22 mouse cellular contexts compared by ENCODE assay signal in genomic region chr19:59363666-59364065, GRCm38 (mm10). TPM values are rescaled to one million over a fixed set of nuclear protein-coding genes. Genes with fewer than 3 reads are reported as not detected.
DNase-seq lines count a peak whose midpoint lies in the region; ATAC-seq lines count a peak whose summit lies in the region.
"Had no signal": no experiment of that assay in that cellular context is flagged by ENCODE, and none has a peak within 500 bp of the region (broad histone marks: within the 10 kb centered on the region; RNA-seq: fewer than 3 reads in every experiment).

No protein-coding gene starts in this region.

- peaks cover 4% of the 10 kb centered on the region; the same call in 1 of the 2 replicates for H3K27me3 ChIP-seq in heart, embryonic 11.5 days (ENCODE audit: control insufficient read depth, insufficient read depth, low read length)
- no peaks in the 10 kb centered on the region for H3K27me3 ChIP-seq in liver, embryonic 13.5 days
- H3K27me3 ChIP-seq in kidney, embryonic 16.5 days (ENCODE audit: insufficient read depth, low read length): no peaks in the 10 kb centered on the region
- H3K27me3 ChIP-seq: CH12.LX; embryonic facial prominence, embryonic 12.5 days; forebrain, embryonic 13.5 days; hindbrain, embryonic 15.5 days had no signal

- H3K9me3 ChIP-seq in heart, embryonic 11.5 days (replicated peaks; ENCODE audit: control insufficient read depth, low read length): no peaks in the 10 kb centered on the region
- no peaks in the 10 kb centered on the region for H3K9me3 ChIP-seq in liver, embryonic 13.5 days (replicated peaks)
- no peaks in the 10 kb centered on the region for H3K9me3 ChIP-seq in kidney, embryonic 16.5 days (ENCODE audit: low read length)
- H3K9me3 ChIP-seq: embryonic facial prominence, embryonic 12.5 days; forebrain, embryonic 13.5 days; heart, embryonic 15.5 days; hindbrain, embryonic 10.5 days; hindbrain, embryonic 15.5 days had no signal

- peak; percentile 52; the same call in 1 of the 2 replicates for ATAC-seq in heart, embryonic 11.5 days (replicated peaks; ENCODE audit: insufficient number of reproducible peaks, low FRiP score, low TSS enrichment)
- peak; percentile 42; the same call in 1 of the 2 replicates for ATAC-seq in erythroblast, adult 5-6 weeks (replicated peaks; ENCODE audit: low FRiP score, poor library complexity, severe bottlenecking)
- ATAC-seq in liver, embryonic 13.5 days (ENCODE audit: low read depth): peak; percentile 21; the same call in 1 of the 2 replicates
- no peak for ATAC-seq in CD4-positive, CD25-positive, alpha-beta regulatory T cell, adult 4 months
- no peak for ATAC-seq in kidney, embryonic 16.5 days (ENCODE audit: low FRiP score, low TSS enrichment)
- ATAC-seq: activated CD4-positive, CD25-positive, alpha-beta regulatory T cell, adult 4 months; forebrain, embryonic 13.5 days; forebrain, postnatal 0 days; Patski had no signal

- 72% methylated on average over 3 of the region's 3 CpGs for WGBS in heart, embryonic 11.5 days (ENCODE audit: insufficient replicate concordance)
- 31% methylated on average over 3 of the region's 3 CpGs for WGBS in liver, embryonic 13.5 days (ENCODE audit: insufficient replicate concordance)
- WGBS in kidney, embryonic 16.5 days: 79% methylated on average over 3 of the region's 3 CpGs

- no peak overlapping the region for H3K9ac ChIP-seq in heart, embryonic 11.5 days (ENCODE audit: low read depth, low read length)
- H3K9ac ChIP-seq in liver, embryonic 13.5 days: no peak overlapping the region
- no peak overlapping the region for H3K9ac ChIP-seq in kidney, embryonic 16.5 days (replicated peaks; ENCODE audit: low read length)
- H3K9ac ChIP-seq: embryonic facial prominence, embryonic 12.5 days; forebrain, embryonic 13.5 days; forebrain, postnatal 0 days; heart, embryonic 15.5 days; hindbrain, embryonic 15.5 days had no signal

- DNase-seq in heart, postnatal 14 days: no peak
- DNase-seq in liver, embryonic 13.5 days: peak; percentile 45
- no peak for DNase-seq in frontal cortex, postnatal 10 days (ENCODE audit: low spot score in 2 of 2)
- DNase-seq: adrenal gland, postnatal 14 days; cerebellum, adult 11 months; cerebellum, adult 8-10 months; cerebellum, postnatal 14 days; forebrain, postnatal 0 days; gastrocnemius, adult 2 months; gastrocnemius, postnatal 25 days had no signal

- H3K4me2 ChIP-seq in heart, embryonic 11.5 days: no peak overlapping the region
- peak overlapping the region; percentile 19; the same call in 1 of the 2 replicates for H3K4me2 ChIP-seq in liver, embryonic 13.5 days
- H3K4me2 ChIP-seq in kidney, embryonic 16.5 days (replicated peaks; ENCODE audit: low read depth, low read length): no peak overlapping the region
- H3K4me2 ChIP-seq: embryonic facial prominence, embryonic 12.5 days; forebrain, embryonic 13.5 days; heart, embryonic 15.5 days; hindbrain, embryonic 15.5 days had no signal

- no peak overlapping the region for H3K27ac ChIP-seq in heart, embryonic 11.5 days (ENCODE audit: low read depth, low read length)
- H3K27ac ChIP-seq in liver, embryonic 13.5 days: peak overlapping the region; percentile 95
- no peak overlapping the region for H3K27ac ChIP-seq in kidney, embryonic 16.5 days (ENCODE audit: low read length)
- H3K27ac ChIP-seq: embryonic facial prominence, embryonic 12.5 days; forebrain, embryonic 13.5 days; gastrocnemius, adult 2 months; heart, embryonic 15.5 days; hindbrain, embryonic 10.5 days; hindbrain, embryonic 15.5 days had no signal

- no peak overlapping the region for H3K4me3 ChIP-seq in heart, embryonic 11.5 days (ENCODE audit: low read depth, low read length)
- H3K4me3 ChIP-seq in liver, embryonic 13.5 days (replicated peaks): no peak overlapping the region
- H3K4me3 ChIP-seq in kidney, embryonic 16.5 days (ENCODE audit: low read length): no peak overlapping the region
- H3K4me3 ChIP-seq: embryonic facial prominence, embryonic 12.5 days; forebrain, embryonic 13.5 days; gastrocnemius, adult 2 months; heart, embryonic 15.5 days; hindbrain, embryonic 10.5 days; hindbrain, embryonic 15.5 days had no signal

- intact Hi-C loops in heart, postnatal 14 days (cut with DNase I): no loop called here

- peaks cover 3% of the 10 kb centered on the region; the same call in 1 of the 2 replicates for H3K4me1 ChIP-seq in heart, embryonic 11.5 days (ENCODE audit: control insufficient read depth, insufficient read depth, low read length)
- H3K4me1 ChIP-seq in liver, embryonic 13.5 days (replicated peaks): peaks cover 70% of the 10 kb centered on the region
- H3K4me1 ChIP-seq in kidney, embryonic 16.5 days (ENCODE audit: insufficient read depth, low read length): no peaks in the 10 kb centered on the region
- H3K4me1 ChIP-seq: embryonic facial prominence, embryonic 12.5 days; forebrain, embryonic 13.5 days; heart, embryonic 15.5 days; hindbrain, embryonic 15.5 days had no signal

- no peaks in the 10 kb centered on the region for H3K36me3 ChIP-seq in heart, embryonic 11.5 days (ENCODE audit: control insufficient read depth, insufficient read depth, low read length)
- H3K36me3 ChIP-seq in liver, embryonic 13.5 days: no peaks in the 10 kb centered on the region
- H3K36me3 ChIP-seq in kidney, embryonic 16.5 days (ENCODE audit: insufficient read depth, low read length): no peaks in the 10 kb centered on the region
- H3K36me3 ChIP-seq: embryonic facial prominence, embryonic 12.5 days; heart, embryonic 15.5 days; hindbrain, embryonic 10.5 days; hindbrain, embryonic 15.5 days had no signal

RNA-seq across cellular contexts. Expression of gene Pdzd8, which starts 18.1 kb away (rescaled TPM):
- polyA plus RNA-seq in heart, embryonic 11.5 days (2014; fragmentation: Nextera tagmentation; extraction: Ambion mirVana): 10.5 and 12.1 TPM in 2 replicates
- total RNA-seq in heart, postnatal 14 days (2021): 10 to 100 TPM; 25.6 to 26.5 TPM
- total RNA-seq in erythroblast, adult 5-6 weeks (2015; ENCODE audit: low replicate concordance): 23.4 and 30.2 TPM in 2 replicates
- 25.6 and 26.8 TPM in 2 replicates for total RNA-seq in erythroblast, adult 5-6 weeks (2017; ENCODE audit: low replicate concordance)
- 3.9 and 4.4 TPM in 2 replicates for polyA plus RNA-seq in liver, embryonic 13.5 days (2015; fragmentation: Nextera tagmentation; extraction: Ambion mirVana)
- polyA plus RNA-seq in CD4-positive, CD25-positive, alpha-beta regulatory T cell, adult 4 months (2017; shearing (Covaris generic)): 10 to 100 TPM in 1 of 2 experiments, 1 to 10 TPM in 1; 6.2 to 10.1 TPM
- 8.6 and 8.7 TPM in 2 replicates for polyA plus RNA-seq in kidney, embryonic 16.5 days (2015; fragmentation: Nextera tagmentation; extraction: Ambion mirVana)

RNA-seq across cellular contexts. Expression of gene Rps12-ps3, which starts 41.6 kb away (rescaled TPM):
- polyA plus RNA-seq in heart, embryonic 11.5 days (2014; fragmentation: Nextera tagmentation; extraction: Ambion mirVana): 24.2 and 35.1 TPM in 2 replicates
- total RNA-seq in heart, postnatal 14 days (2021): 100 to 1,000 TPM; 264 to 277 TPM
- 144 and 176 TPM in 2 replicates for total RNA-seq in erythroblast, adult 5-6 weeks (2015; ENCODE audit: low replicate concordance)
- 58.3 and 69.0 TPM in 2 replicates for total RNA-seq in erythroblast, adult 5-6 weeks (2017; ENCODE audit: low replicate concordance)
- 14.4 and 21.8 TPM in 2 replicates for polyA plus RNA-seq in liver, embryonic 13.5 days (2015; fragmentation: Nextera tagmentation; extraction: Ambion mirVana)
- 100 to 1,000 TPM in 1 of 2 experiments, 10 to 100 TPM in 1; 76.5 to 637 TPM for polyA plus RNA-seq in CD4-positive, CD25-positive, alpha-beta regulatory T cell, adult 4 months (2017; shearing (Covaris generic))
- polyA plus RNA-seq in kidney, embryonic 16.5 days (2015; fragmentation: Nextera tagmentation; extraction: Ambion mirVana): 22.6 and 54.9 TPM in 2 replicates
- polyA plus RNA-seq: hindbrain, embryonic 15.5 days had no signal

Comparison
In these comparisons a context has a peak if more than half of its experiments do, and no peak if none do; other contexts are left out.
1. ATAC-seq: peak in heart, embryonic 11.5 days (single experiment), erythroblast, adult 5-6 weeks (single experiment) and liver, embryonic 13.5 days (single experiment); none in CD4-positive, CD25-positive, alpha-beta regulatory T cell, adult 4 months (single experiment) and kidney, embryonic 16.5 days (single experiment).